Mouse (Mus musculus) heart, postnatal 10 days (tissue): ENCODE measurements around the gene Wdr63. TPM values are rescaled to one million over a fixed set of nuclear protein-coding genes. Genes with fewer than 3 reads are reported as not detected.
A peak's percentile ranks its signal among the peaks of the same experiment; 100 is the strongest.

ENCODE experiments used
- DNase-seq, 2 experiments: peaks; one replicate each; pipeline ENCODE4 v3.0.0; 2021
- intact Hi-C: fragments of 180-260 bp; cut with DNase I; formaldehyde crosslinking; loops from one replicate; pipeline ENCODE4 v1.15.1; 2025
- total RNA-seq, 2 experiments: library from RNA; stranded (reverse); gene quantifications; 2 replicates each; pipeline ENCODE4 v1.2.3; 2021

The Wdr63 gene
- total RNA-seq, 2 experiments from 2014 or later = not detected

- intact Hi-C loops = loop anchor here (5.0 kb wide), 1 partner anchor 107 kb away; no protein-coding TSS in a partner anchor
- no peak for DNase-seq
Observed at GRCm38 (mm10) chr3:146059356-146059926, 48.5 kb downstream of the Wdr63 start.

DNA sequence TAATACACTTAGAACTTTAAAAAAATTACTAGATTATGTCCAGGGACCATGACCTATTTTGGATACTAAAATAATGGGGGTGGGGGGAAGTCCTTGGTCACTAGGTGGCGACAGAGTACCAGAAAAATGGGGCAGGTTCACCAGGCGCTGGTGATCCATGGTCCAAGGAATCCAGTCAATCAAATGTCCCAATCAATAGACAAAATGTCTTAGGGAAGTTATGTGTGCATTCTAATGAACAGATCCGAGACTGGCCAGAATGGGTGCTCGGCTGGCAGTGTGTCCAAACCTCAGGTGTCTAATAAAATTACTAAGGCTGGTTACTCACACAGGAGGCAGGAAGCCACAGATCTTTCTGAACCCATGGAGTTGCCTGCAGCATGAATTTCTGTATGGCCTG lies 49.7 kb downstream of the Wdr63 start:
- peak in 1 of 2 experiments; percentile 79 for DNase-seq
- intact Hi-C loops = loop anchor here (1.0 to 5.0 kb wide), 2 partner anchors 106 to 120 kb away; no protein-coding TSS in a partner anchor

DNA sequence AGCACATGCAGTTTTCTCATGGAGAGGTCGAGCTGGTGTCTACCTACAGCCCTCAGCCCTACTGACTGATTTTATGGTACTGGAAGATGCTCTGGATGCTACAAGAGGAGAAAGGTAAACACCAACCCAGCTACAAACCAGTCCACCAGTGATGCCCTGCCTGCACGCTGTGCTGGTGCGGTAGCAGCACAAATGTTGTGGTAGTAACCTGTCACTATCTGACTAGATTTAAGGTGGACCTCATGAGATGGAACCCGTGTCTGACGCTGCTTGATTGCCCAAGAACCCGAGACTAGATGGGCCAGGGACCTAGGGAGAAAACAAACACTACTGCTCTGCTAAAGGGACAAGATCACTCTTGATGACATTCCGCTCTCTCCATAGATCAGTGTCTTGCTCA lies 50.8 kb downstream of the Wdr63 start:
- no peak for DNase-seq
- intact Hi-C loops = loop anchor here (5.0 kb wide), 1 partner anchor 105 kb away; no protein-coding TSS in a partner anchor

DNA sequence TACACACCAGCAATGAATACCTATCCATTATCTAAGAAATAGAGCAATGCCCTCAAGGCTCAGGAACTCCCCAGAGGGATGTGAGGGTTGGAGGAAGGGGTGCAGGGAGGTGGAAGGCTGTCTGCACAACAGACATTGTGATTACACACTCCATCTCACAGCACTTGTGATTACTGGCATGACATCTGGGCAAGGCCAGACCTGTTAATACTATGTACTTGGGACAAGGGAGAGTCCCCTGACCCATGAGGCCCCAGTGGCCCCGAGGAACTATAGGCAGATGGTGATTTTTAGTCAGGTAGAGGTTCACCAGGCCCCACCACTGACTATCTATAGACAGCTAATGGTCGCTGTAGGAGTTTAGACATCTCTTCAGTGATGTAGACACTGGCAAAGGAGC lies 54.1 kb downstream of the Wdr63 start:
- DNase-seq = no peak
- intact Hi-C loops = no loop called here

DNA sequence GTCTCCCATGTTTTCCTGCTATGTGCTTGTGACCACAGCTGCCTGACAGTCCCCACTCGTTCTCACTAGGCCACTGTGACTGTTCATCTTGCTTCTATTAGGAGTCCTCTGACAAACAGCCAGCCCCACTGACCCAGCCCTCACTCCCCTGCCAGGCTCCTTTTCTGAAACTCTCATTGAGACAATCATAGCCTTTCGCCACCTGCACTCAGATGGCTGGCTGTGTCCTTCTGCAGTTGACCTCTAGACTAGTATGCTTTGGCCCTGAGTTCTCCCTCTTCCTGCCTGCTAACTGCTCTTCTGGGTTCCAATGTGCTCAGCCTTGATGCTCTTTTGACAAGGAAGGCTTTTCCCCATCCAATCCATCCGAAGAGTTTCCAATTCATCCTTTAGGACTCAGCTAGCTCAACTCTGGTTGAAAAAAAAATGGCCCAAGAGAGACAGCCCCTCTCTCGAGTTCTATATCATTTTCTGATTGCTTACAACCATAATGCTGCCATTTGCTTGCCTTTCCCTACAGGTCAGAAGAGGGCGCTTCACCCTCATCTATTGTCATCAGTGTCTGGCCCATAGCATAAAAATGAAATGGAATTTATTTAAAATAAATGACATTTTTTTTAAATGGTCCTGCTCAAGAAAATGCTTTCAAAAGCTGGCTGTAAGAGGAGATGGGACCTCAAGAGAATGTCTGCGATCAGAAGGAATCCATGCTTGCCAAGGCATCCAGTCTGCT lies 54.7 kb downstream of the Wdr63 start:
- intact Hi-C loops = no loop called here

DNA sequence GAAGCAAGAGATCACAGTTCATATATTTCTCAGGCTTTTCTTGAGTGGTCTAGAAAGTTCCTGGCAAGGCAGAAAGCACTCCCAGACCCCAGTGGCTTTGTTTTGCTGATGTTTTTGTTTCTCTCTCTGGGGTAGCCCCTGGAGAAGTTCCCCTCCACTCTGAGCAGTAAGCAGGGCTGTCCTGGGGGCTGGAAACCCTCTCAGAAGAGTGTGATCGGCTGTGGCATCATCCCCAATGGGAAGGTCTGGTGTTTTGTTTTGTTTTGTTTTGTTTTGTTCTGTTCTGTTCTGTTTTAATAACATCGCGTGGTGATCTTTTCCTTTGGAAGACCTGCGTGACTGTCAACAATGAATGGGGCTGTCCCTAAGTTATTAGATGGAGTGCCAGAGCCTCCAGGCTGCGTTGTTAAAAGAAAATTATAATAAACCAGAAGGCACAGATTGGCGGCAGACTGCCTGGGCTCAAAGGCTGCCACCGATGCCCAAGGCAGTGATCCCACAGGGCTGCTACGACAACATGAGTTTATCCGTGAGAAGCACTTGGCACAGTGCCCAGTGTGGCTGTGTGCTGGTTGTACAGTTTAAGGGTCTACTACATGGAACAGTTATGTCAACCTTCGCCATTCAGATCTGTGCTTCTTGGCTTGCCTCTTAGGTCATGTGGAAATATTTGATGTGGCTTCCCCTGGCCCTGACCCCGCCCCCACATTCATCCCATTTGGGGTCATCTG lies 56.5 kb downstream of the Wdr63 start:
- peak; percentile 52 to 65 for DNase-seq
- intact Hi-C loops = no loop called here

More for the DNA sequence above, 54.7 kb downstream of the Wdr63 start:
- DNase-seq = no peak

GRCm38 (mm10) chr3:146049951-146050350 lies 58.0 kb downstream of the Wdr63 start:
- intact Hi-C loops = no loop called here
- no peak for DNase-seq

DNA sequence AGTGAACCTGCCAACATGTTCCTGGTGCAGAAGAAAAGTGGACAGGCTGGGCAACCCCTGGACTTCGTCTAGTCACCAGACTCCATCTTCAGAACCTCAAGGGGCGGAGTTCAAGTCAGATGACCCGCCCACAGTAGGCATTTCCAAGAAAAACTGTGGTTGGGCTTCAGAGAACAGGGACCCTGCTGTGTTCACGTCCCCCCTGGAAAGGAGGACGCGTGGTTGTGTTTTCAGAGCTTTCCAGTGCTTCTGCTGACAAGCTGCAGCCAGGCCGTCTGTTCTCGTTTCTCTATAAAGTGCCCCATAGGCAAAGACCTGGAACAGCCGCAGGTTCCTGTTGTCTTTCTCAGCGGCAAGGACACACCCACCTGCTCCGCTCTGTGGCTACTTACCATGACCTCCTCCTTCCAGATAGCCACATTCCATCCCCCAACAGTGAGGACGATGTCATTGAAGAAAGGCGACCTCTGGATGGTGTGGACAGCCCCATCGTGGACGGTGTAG lies 60.2 kb downstream of the Wdr63 start:
- intact Hi-C loops = no loop called here
- peak; percentile 57 to 67 for DNase-seq

DNA sequence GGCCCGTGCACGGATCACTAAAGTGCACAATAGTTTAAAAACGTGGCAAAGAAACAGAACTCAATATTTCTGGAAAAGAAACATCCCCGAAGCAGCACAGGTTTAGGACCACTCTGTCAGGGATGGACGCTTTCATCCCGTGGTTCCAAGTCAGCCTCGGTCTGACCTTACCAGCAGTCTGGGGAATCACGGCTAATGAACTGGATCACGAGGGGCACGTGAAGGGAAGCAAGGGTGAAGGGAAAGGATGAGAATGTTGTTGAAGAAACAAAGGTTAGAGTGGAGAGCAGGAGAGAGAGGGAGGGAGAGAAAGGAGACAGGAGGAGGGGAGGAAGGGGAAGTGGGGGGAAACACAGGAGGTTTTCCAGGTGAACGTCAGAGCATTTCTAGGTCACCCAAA lies 61.9 kb downstream of the Wdr63 start:
- no peak for DNase-seq
- intact Hi-C loops = no loop called here

- peak in 1 of 2 experiments; percentile 65 for DNase-seq
- intact Hi-C loops = no loop called here
Observed at GRCm38 (mm10) chr3:146044977-146045376, 63.0 kb downstream of the Wdr63 start.

DNA sequence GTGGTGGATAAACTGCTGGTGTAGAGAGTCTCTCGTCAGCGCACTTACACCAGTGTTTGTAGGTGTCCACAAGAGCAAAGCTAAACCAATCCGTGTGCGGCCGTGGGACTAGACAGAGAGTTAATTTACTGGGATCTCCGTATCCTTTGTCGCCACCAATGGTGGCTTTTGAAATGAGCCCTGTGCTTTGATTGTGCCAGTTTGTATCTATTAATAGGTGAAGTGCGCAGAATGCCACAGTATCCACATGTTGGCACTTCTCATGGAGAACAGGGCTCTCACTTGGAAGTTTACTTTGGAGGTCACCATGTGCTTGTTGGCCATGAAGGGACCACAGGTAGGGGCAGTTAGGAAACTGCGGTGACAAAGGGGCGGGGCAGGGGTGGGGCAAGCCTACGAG lies 66.5 kb downstream of the Wdr63 start:
- intact Hi-C loops = no loop called here
- DNase-seq = peak; percentile 61 to 66

GRCm38 (mm10) chr3:146039132-146039903 lies 68.6 kb downstream of the Wdr63 start:
- DNase-seq = no peak
- intact Hi-C loops = no loop called here

GRCm38 (mm10) chr3:146037906-146038305 lies 70.0 kb downstream of the Wdr63 start:
- intact Hi-C loops = no loop called here
- no peak for DNase-seq

GRCm38 (mm10) chr3:146032976-146033375 lies 75.0 kb downstream of the Wdr63 start:
- DNase-seq = no peak
- intact Hi-C loops = no loop called here

DNA sequence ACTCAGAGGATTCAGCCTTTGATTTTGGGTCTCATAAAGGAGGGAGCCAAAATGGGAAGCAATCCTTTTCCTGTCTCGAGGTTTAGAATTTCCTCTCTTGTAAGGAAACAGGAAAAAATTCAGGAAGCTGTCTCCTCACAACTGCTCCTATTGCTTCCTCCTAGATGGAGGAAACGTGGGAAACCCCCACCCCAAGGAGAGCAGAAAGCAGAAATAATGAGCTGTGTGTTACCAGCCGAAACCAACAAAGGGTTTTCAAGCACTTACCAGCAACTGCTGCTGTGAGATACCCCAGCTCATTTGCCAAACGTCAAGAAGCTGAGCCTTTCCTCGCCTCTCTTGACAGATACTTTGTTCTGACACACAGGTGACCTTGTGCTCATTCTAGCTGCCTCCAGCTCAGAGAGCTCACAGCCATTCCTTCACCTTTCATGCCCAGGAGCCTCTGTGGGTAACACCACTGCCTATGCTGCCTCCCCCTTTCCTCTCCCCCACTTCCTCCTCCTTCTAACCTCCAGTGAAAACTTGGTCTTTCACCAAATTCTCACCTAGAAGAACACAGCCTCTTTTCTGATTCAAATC lies 77.6 kb downstream of the Wdr63 start:
- intact Hi-C loops = no loop called here
- no peak for DNase-seq

- DNase-seq = no peak
- intact Hi-C loops = no loop called here
Observed at GRCm38 (mm10) chr3:146029234-146029633, 78.7 kb downstream of the Wdr63 start.

DNA sequence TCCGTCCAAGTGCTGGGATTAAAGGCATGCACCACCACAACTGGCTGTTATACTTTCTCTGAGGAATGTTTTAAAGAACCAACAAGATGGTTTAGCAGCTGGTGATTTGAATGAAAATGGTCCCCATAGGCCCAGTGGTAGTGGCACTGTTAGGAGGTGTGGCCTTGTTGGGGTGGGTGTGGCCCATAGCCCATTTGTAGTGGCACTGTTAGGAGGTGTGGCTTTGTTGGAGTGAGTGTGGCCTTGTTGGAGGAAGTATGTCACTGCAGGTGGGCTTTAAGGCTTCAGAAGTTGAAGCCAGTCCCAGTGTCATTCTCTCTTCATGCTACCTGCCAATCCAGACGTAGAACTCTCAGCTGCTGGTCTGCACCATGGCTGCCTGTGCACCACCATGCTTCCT lies 79.5 kb downstream of the Wdr63 start:
- intact Hi-C loops = no loop called here
- DNase-seq = no peak

DNA sequence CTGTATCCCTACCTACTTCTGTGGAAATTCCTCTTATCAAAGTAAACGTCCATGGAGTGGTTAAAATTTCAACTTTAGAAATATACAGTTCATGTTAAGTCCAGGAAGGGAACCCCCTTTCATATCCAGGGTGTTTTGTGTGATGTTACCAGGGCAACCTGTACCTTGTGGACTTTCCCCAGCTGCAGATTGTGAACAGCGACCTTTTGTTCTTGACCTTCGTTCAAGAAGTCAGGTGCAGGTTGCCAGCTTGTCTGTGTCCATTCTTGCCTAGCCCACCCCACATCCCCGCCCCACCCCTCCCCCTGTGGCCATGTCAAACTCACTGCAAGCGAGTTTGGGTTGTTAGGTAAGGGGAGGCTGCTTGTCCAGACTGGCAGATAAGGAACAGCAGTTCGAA lies 80.8 kb downstream of the Wdr63 start:
- no peak for DNase-seq
- intact Hi-C loops = no loop called here

GRCm38 (mm10) chr3:146025499-146025898 lies 82.4 kb downstream of the Wdr63 start:
- intact Hi-C loops = no loop called here

DNA sequence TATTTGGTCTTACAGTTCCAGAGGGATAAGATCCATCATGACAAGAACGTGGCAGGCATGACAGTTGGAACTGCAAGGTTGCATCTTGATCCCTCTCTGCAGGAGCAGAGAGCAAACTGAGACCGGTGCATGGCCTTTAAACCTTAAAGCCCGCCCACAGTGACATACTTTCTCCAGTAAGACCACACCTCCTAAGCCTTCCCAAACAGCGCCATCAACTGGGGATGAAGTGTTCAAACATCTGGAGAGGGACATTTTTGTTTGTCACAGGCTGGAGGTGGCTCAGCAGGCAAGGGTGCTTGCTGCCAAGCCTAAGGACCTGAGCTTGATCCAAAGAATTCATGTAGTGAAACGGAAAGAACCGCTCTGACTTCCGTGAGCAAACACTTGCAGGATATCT lies 83.2 kb downstream of the Wdr63 start:
- intact Hi-C loops = no loop called here
- peak in 1 of 2 experiments; percentile 37 for DNase-seq

More at GRCm38 (mm10) chr3:146025499-146025898, 82.4 kb downstream of the Wdr63 start:
- no peak for DNase-seq
